Mouse (Mus musculus) myocyte (in vitro differentiated cells): ENCODE measurements around the gene Kcnb1.

Experiments
- CEBPB ChIP-seq: IDR thresholded peaks from 2 replicates; pipeline ENCODE4 v1.6.1; 2011; ENCODE audit warnings: mild to moderate bottlenecking, moderate library complexity; ENCODE audit not compliant: poor library complexity, insufficient read depth, severe bottlenecking
- E2F4 ChIP-seq: IDR thresholded peaks from one replicate; pipeline ENCODE4 v1.6.1; 2011; ENCODE audit warnings: mild to moderate bottlenecking, control low read depth, moderate library complexity; ENCODE audit not compliant: insufficient read depth
- MAX ChIP-seq: IDR thresholded peaks from one replicate; pipeline ENCODE4 v1.6.1; 2011; ENCODE audit warnings: low read depth, mild to moderate bottlenecking, control low read depth
- MYOD1 ChIP-seq, 3 experiments: IDR thresholded peaks; one replicate each; pipeline ENCODE4 v1.6.1; 2011; ENCODE audit warnings: control low read depth in 2 of 3, low read depth in 2 of 3, mild to moderate bottlenecking in 2 of 3, moderate library complexity in 1 of 3; ENCODE audit not compliant: insufficient read length in 2 of 3, control insufficient read depth in 1 of 3
- MYOG ChIP-seq, 3 experiments: IDR thresholded peaks; one replicate each; pipeline ENCODE4 v1.6.1; 2011; ENCODE audit warnings: control low read depth in 2 of 3, low read depth in 2 of 3, mild to moderate bottlenecking in 2 of 3; ENCODE audit not compliant: insufficient read length in 2 of 3, control insufficient read depth in 1 of 3, insufficient read depth in 1 of 3
- POLR2A ChIP-seq: IDR thresholded peaks from one replicate; pipeline ENCODE4 v1.6.1; 2011; ENCODE audit warnings: low read depth, mild to moderate bottlenecking, control low read depth, moderate library complexity; ENCODE audit not compliant: insufficient read length
- POLR2AphosphoS2 ChIP-seq: IDR thresholded peaks from one replicate; pipeline ENCODE4 v1.6.1; 2011; ENCODE audit warnings: low read depth, control low read depth; ENCODE audit not compliant: insufficient read length
- REST ChIP-seq: IDR thresholded peaks from one replicate; pipeline ENCODE4 v1.6.1; 2011; ENCODE audit warnings: mild to moderate bottlenecking, control low read depth, moderate library complexity; ENCODE audit not compliant: insufficient read depth, insufficient read length
- SRF ChIP-seq: IDR thresholded peaks from one replicate; pipeline ENCODE4 v1.6.1; 2011; ENCODE audit warnings: low read depth; ENCODE audit not compliant: control insufficient read depth, insufficient read length
- TCF12 ChIP-seq: IDR thresholded peaks from one replicate; pipeline ENCODE4 v1.6.1; 2011; ENCODE audit warnings: mild to moderate bottlenecking, control low read depth; ENCODE audit not compliant: poor library complexity, insufficient read depth, severe bottlenecking
- TCF3 ChIP-seq: IDR thresholded peaks from one replicate; pipeline ENCODE4 v1.6.1; 2011; ENCODE audit warnings: low read depth, control low read depth; ENCODE audit not compliant: insufficient read length
- USF1 ChIP-seq: IDR thresholded peaks from one replicate; pipeline ENCODE4 v1.6.1; 2011; ENCODE audit warnings: low read depth, mild to moderate bottlenecking, control low read depth, moderate library complexity

DNA sequence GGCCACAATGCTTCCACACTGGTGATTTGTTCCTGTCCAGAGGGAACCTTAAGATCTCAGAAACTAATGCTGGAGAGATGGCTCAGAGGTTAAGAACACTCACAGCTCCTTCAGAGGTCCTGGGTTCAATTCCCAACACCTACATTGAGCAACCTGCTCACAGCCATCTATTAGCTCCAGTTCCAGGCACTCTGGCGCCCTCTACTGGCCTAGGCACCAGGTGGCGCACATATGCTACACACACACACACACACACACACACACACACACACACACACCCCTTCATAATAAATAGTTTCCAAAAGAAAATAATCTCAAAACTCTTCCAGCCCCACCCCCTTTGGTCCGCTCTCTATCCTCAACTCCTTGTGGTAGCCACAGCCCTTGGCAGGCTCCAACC lies 23.1 kb upstream of the Kcnb1 start:
- TF ChIP-seq E2F4 (no peak), REST (no peak), MAX (no peak), POLR2A (no peak), TCF12 (no peak), CEBPB (no peak), POLR2AphosphoS2 (no peak), USF1 (no peak), MYOG (IDR thresholded peaks at IDR 0.05; ENCODE audit: control insufficient read depth in 1 of 3, insufficient read depth in 1 of 3, insufficient read length in 2 of 3, low read depth in 2 of 3) (no peak), SRF (no peak), MYOD1 (IDR thresholded peaks at IDR 0.05; ENCODE audit: control insufficient read depth in 1 of 3, insufficient read length in 2 of 3, low read depth in 2 of 3) (no peak), TCF3 (no peak)
